Mouse (Mus musculus): Measurements from ENCODE around the gene Tbc1d5. TPM values are rescaled to one million over a fixed set of nuclear protein-coding genes. Genes with fewer than 3 reads are reported as not detected.

Tbc1d5 gene
- polyA plus RNA-seq, 1 experiment: 11.6 TPM

GRCm38 (mm10) chr17:50908568-50909335, 270.4 kb downstream of the Tbc1d5 start:
- DNase-seq: no peak
- Histone ChIP-seq H3K4me1 (ENCODE audit: control insufficient read depth, insufficient read depth, low read length) (no peaks in the 10 kb centered on the region), H3K4me3 (replicated peaks; ENCODE audit: extremely low read depth, low read depth, low read length) (no peak overlapping the region)
- no peak for TF ChIP-seq CTCF (IDR thresholded peaks at IDR 0.05; ENCODE audit: insufficient read depth, low read length)
- no peak for TF ChIP-seq POLR2A (IDR thresholded peaks at IDR 0.05; ENCODE audit: borderline replicate concordance, extremely low read depth, low read depth, low read length)
- WGBS: 68% methylated on average over 6 of the region's 6 CpGs

GRCm38 (mm10) chr17:50908160-50908559, 271.0 kb downstream of the Tbc1d5 start:
- TF ChIP-seq CTCF (IDR thresholded peaks at IDR 0.05; ENCODE audit: insufficient read depth, low read length) (no peak), POLR2A (IDR thresholded peaks at IDR 0.05; ENCODE audit: borderline replicate concordance, extremely low read depth, low read depth, low read length) (no peak)
- Histone ChIP-seq H3K4me3 (replicated peaks; ENCODE audit: extremely low read depth, low read depth, low read length) (no peak overlapping the region), H3K4me1 (ENCODE audit: control insufficient read depth, insufficient read depth, low read length) (no peaks in the 10 kb centered on the region)
- DNase-seq: no peak
- WGBS: 85% methylated on average over 4 of the region's 4 CpGs

- WGBS: 95% methylated on average over 1 of the region's 1 CpGs
- TF ChIP-seq POLR2A (IDR thresholded peaks at IDR 0.05; ENCODE audit: borderline replicate concordance, extremely low read depth, low read depth, low read length): no peak
- TF ChIP-seq CTCF (IDR thresholded peaks at IDR 0.05; ENCODE audit: insufficient read depth, low read length): no peak
- no peak for DNase-seq
- no peaks in the 10 kb centered on the region for H3K4me1 ChIP-seq (ENCODE audit: control insufficient read depth, insufficient read depth, low read length)
- no peak overlapping the region for H3K4me3 ChIP-seq (replicated peaks; ENCODE audit: extremely low read depth, low read depth, low read length)
These were observed 272.5 kb downstream of the Tbc1d5 start for GRCm38 (mm10) chr17:50906630-50907029.

GRCm38 (mm10) chr17:50904463-50904862, 274.7 kb downstream of the Tbc1d5 start:
- TF ChIP-seq CTCF (IDR thresholded peaks at IDR 0.05; ENCODE audit: insufficient read depth, low read length) (no peak), POLR2A (IDR thresholded peaks at IDR 0.05; ENCODE audit: borderline replicate concordance, extremely low read depth, low read depth, low read length) (no peak)
- no peak overlapping the region for H3K4me3 ChIP-seq (replicated peaks; ENCODE audit: extremely low read depth, low read depth, low read length)
- WGBS: 96% methylated on average over 3 of the region's 3 CpGs
- no peaks in the 10 kb centered on the region for H3K4me1 ChIP-seq (ENCODE audit: control insufficient read depth, insufficient read depth, low read length)
- no peak for DNase-seq

- Histone ChIP-seq H3K4me1 (ENCODE audit: control insufficient read depth, insufficient read depth, low read length) (no peaks in the 10 kb centered on the region), H3K4me3 (replicated peaks; ENCODE audit: extremely low read depth, low read depth, low read length) (no peak overlapping the region)
- 82% methylated on average over 7 of the region's 7 CpGs for WGBS
- no peak for DNase-seq
- TF ChIP-seq CTCF (IDR thresholded peaks at IDR 0.05; ENCODE audit: insufficient read depth, low read length) (no peak), POLR2A (IDR thresholded peaks at IDR 0.05; ENCODE audit: borderline replicate concordance, extremely low read depth, low read depth, low read length) (no peak)
These were observed 281.3 kb downstream of the Tbc1d5 start for GRCm38 (mm10) chr17:50897867-50898266.

- H3K4me1 ChIP-seq (ENCODE audit: control insufficient read depth, insufficient read depth, low read length): no peaks in the 10 kb centered on the region
- no peak for DNase-seq
- no peak overlapping the region for H3K4me3 ChIP-seq (replicated peaks; ENCODE audit: extremely low read depth, low read depth, low read length)
- WGBS: 98% methylated on average over 1 of the region's 1 CpGs
- TF ChIP-seq CTCF (IDR thresholded peaks at IDR 0.05; ENCODE audit: insufficient read depth, low read length): no peak
- no peak for TF ChIP-seq POLR2A (IDR thresholded peaks at IDR 0.05; ENCODE audit: borderline replicate concordance, extremely low read depth, low read depth, low read length)
These were observed 289.7 kb downstream of the Tbc1d5 start for GRCm38 (mm10) chr17:50889475-50889874.

- DNase-seq: no peak
- no peak overlapping the region for H3K4me3 ChIP-seq (replicated peaks; ENCODE audit: extremely low read depth, low read depth, low read length)
- H3K4me1 ChIP-seq (ENCODE audit: control insufficient read depth, insufficient read depth, low read length): no peaks in the 10 kb centered on the region
- WGBS: 82% methylated on average over 4 of the region's 4 CpGs
- TF ChIP-seq CTCF (IDR thresholded peaks at IDR 0.05; ENCODE audit: insufficient read depth, low read length): no peak
These were observed 299.2 kb downstream of the Tbc1d5 start for GRCm38 (mm10) chr17:50879910-50880309.

- no peak for DNase-seq
- no peaks in the 10 kb centered on the region for H3K4me1 ChIP-seq (ENCODE audit: control insufficient read depth, insufficient read depth, low read length)
- no peak overlapping the region for H3K4me3 ChIP-seq (replicated peaks; ENCODE audit: extremely low read depth, low read depth, low read length)
- TF ChIP-seq POLR2A (IDR thresholded peaks at IDR 0.05; ENCODE audit: borderline replicate concordance, extremely low read depth, low read depth, low read length) (no peak), CTCF (IDR thresholded peaks at IDR 0.05; ENCODE audit: insufficient read depth, low read length) (no peak)
- WGBS: 69% methylated on average over 5 of the region's 5 CpGs
These were observed 302.7 kb downstream of the Tbc1d5 start for GRCm38 (mm10) chr17:50876451-50876850.

GRCm38 (mm10) chr17:50874067-50874466, 305.1 kb downstream of the Tbc1d5 start:
- H3K4me3 ChIP-seq (replicated peaks; ENCODE audit: extremely low read depth, low read depth, low read length): no peak overlapping the region
- H3K4me1 ChIP-seq (ENCODE audit: control insufficient read depth, insufficient read depth, low read length): no peaks in the 10 kb centered on the region
- DNase-seq: no peak
- TF ChIP-seq CTCF (IDR thresholded peaks at IDR 0.05; ENCODE audit: insufficient read depth, low read length) (no peak), POLR2A (IDR thresholded peaks at IDR 0.05; ENCODE audit: borderline replicate concordance, extremely low read depth, low read depth, low read length) (no peak)
- 71% methylated on average over 7 of the region's 7 CpGs for WGBS

GRCm38 (mm10) chr17:50872600-50872999, 306.6 kb downstream of the Tbc1d5 start:
- DNase-seq: no peak

More at GRCm38 (mm10) chr17:50872600-50872999, 306.6 kb downstream of the Tbc1d5 start:
- H3K4me3 ChIP-seq (replicated peaks; ENCODE audit: extremely low read depth, low read depth, low read length): no peak overlapping the region
- WGBS: 83% methylated on average over 4 of the region's 4 CpGs
- H3K4me1 ChIP-seq (ENCODE audit: control insufficient read depth, insufficient read depth, low read length): no peaks in the 10 kb centered on the region
- TF ChIP-seq CTCF (IDR thresholded peaks at IDR 0.05; ENCODE audit: insufficient read depth, low read length) (no peak), POLR2A (IDR thresholded peaks at IDR 0.05; ENCODE audit: borderline replicate concordance, extremely low read depth, low read depth, low read length) (no peak)

Measured in lung, adult 2 months (tissue).